Mouse (Mus musculus): ENCODE data around the gene Rgs14.

GRCm38 (mm10) chr13:55378907-55379580, 9.5 kb downstream of the Rgs14 start:
- TF ChIP-seq CTCF (IDR thresholded peaks at IDR 0.05; ENCODE audit: borderline replicate concordance, insufficient read depth, low read depth, low read length), result no peak
- no peak for TF ChIP-seq POLR2A (IDR thresholded peaks at IDR 0.05; ENCODE audit: borderline replicate concordance, insufficient read depth, low read length)

Measured in cerebellum, adult 2 months (tissue).